Mouse (Mus musculus): Measurements from ENCODE around the gene Gramd1c.

GRCm38 (mm10) chr16:44058745-44059144 lies 4.4 kb downstream of the Gramd1c start:
- TF ChIP-seq GATA1 (IDR thresholded peaks at IDR 0.05; ENCODE audit: low read length) = no peak
- TF ChIP-seq TAL1 (IDR thresholded peaks at IDR 0.05; ENCODE audit: low read length) = no peak
